Mouse (Mus musculus) midbrain, embryonic 11.5 days (tissue): Measurements from ENCODE around the gene Apc2. TPM values are rescaled to one million over a fixed set of nuclear protein-coding genes. Genes with fewer than 3 reads are reported as not detected.
A peak's percentile ranks its signal among the peaks of the same experiment; 100 is the strongest.
"Not testable (repeated sequence)": the region's sequence is repeated elsewhere in the genome, so short reads cannot be mapped to it uniquely, and the experiment has no call there.

Source experiments
- ATAC-seq: fragments of 200-750 bp; cut with Nextera tagmentation; 2 replicates; pipeline ENCODE4 v1.8.0; 2017; ENCODE audit warnings: moderate TSS enrichment, moderate library complexity; ENCODE audit not compliant: low FRiP score
- DNase-seq: peaks from one replicate; pipeline ENCODE4 v3.0.0; 2015; ENCODE audit warnings: low spot score; ENCODE audit errors: missing footprints
- H3K27ac ChIP-seq: fragments of 300-500 bp; sonication (generic); 2 replicates; pipeline ENCODE4 v1.5.1; 2014; ENCODE audit warnings: low read depth, low read length
- H3K27me3 ChIP-seq: fragments of 300-500 bp; sonication (generic); 2 replicates; pipeline ENCODE4 v1.6.1; 2014; ENCODE audit warnings: mild to moderate bottlenecking, low read length, moderate library complexity, mixed read lengths; ENCODE audit not compliant: control insufficient read depth, insufficient read depth
- H3K36me3 ChIP-seq: fragments of 300-500 bp; sonication (generic); 2 replicates; pipeline ENCODE4 v1.6.1; 2014; ENCODE audit warnings: mild to moderate bottlenecking, low read length, moderate library complexity, mixed read lengths; ENCODE audit not compliant: control insufficient read depth, insufficient read depth
- H3K4me1 ChIP-seq: fragments of 300-500 bp; sonication (generic); 2 replicates; pipeline ENCODE4 v1.6.1; 2014; ENCODE audit warnings: low read length; ENCODE audit not compliant: control insufficient read depth, insufficient read depth
- H3K4me2 ChIP-seq: fragments of 300-500 bp; sonication (generic); 2 replicates; pipeline ENCODE4 v1.6.1; 2014; ENCODE audit warnings: mild to moderate bottlenecking, moderate library complexity
- H3K4me3 ChIP-seq: fragments of 300-500 bp; sonication (generic); 2 replicates; pipeline ENCODE4 v1.5.1; 2014; ENCODE audit warnings: low read depth, low read length
- H3K9ac ChIP-seq: fragments of 300-500 bp; sonication (generic); 2 replicates; pipeline ENCODE4 v1.6.1; 2014; ENCODE audit warnings: low read length
- H3K9me3 ChIP-seq: fragments of 300-500 bp; sonication (generic); 2 replicates; pipeline ENCODE4 v1.6.1; 2016; ENCODE audit warnings: low read length; ENCODE audit not compliant: control insufficient read depth
- whole genome bisulfite sequencing: fragments of 180-500 bp; shearing (Covaris S2); extraction: QIAGEN DNeasy Blood & Tissue Kit; methylation state at CpG from one replicate; pipeline ENCODE4 v1.1.7; 2014; 5-methylcytosine and 5-hydroxymethylcytosine counted together
- polyA plus RNA-seq: library from polyadenylated mRNA; unstranded; fragments of >200 nt; fragmentation: Nextera tagmentation; extraction: Ambion mirVana; gene quantifications from 2 replicates; pipeline ENCODE4 v1.2.1, GENCODE M21; 2014

Gene Apc2
- 63.4 and 66.5 TPM in 2 replicates for polyA plus RNA-seq

- H3K27ac ChIP-seq: peak within 1 kb of the TSS; percentile 83
- peak; percentile 97 for DNase-seq
- under 1% methylated on average over 26 of the region's 26 CpGs for WGBS
- peak within 1 kb of the TSS; percentile 41 for H3K4me3 ChIP-seq
- H3K36me3 ChIP-seq: peaks cover 12% of the 10 kb centered on the region
- H3K27me3 ChIP-seq: 0 out of 2 replicates have a peak, but pooled peaks cover 2% of the 10 kb centered on the region
- peak within 1 kb of the TSS; percentile 69 for H3K9ac ChIP-seq
- ATAC-seq: peak; percentile 53
- peaks cover 60% of the 10 kb centered on the region for H3K4me1 ChIP-seq
- peak within 1 kb of the TSS; percentile 65 for H3K4me2 ChIP-seq
- H3K9me3 ChIP-seq: no peaks in the 10 kb centered on the region
Observed at GRCm38 (mm10) chr10:80295618-80296425, at the start of gene Apc2. TSS of gene Apc2 (plus strand) at chr10:80295977.

DNA sequence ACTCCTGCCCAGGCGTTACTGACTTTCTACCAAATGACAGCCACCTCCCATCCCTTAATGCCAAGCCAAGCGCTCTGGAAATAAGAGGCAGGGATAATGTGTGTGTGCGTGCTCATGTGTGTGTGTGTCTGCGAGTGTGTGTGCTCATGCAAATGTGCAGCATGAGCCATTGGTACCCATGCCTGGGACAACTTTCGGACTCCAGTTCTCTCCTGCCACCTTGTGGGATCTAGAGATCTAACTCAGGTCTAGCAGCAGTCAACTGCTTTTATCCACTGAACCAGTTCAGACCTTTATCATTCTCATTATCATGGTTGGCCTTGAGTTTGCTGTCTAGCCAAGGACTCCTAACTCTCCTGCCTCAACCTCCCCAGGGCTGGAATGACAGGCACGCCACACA, 47.9 kb upstream of the Apc2 start:
- H3K9ac ChIP-seq: no peak overlapping the region
- no peak overlapping the region for H3K4me2 ChIP-seq
- ATAC-seq (no peak), DNase-seq (no peak)
- H3K36me3 ChIP-seq: peaks cover 11% of the 10 kb centered on the region
- no peak overlapping the region for H3K27ac ChIP-seq
- H3K27me3 ChIP-seq: no peaks in the 10 kb centered on the region
- 55% methylated on average over 6 of the region's 6 CpGs for WGBS
- peaks cover 17% of the 10 kb centered on the region for H3K4me1 ChIP-seq
- H3K4me3 ChIP-seq: no peak overlapping the region
- H3K9me3 ChIP-seq: no peaks in the 10 kb centered on the region

- not testable (repeated sequence) for H3K27ac ChIP-seq, H3K27me3 ChIP-seq, H3K9me3 ChIP-seq, H3K9ac ChIP-seq, DNase-seq, H3K36me3 ChIP-seq
- 60% methylated on average over 3 of the region's 3 CpGs for WGBS
- Histone ChIP-seq H3K4me1 (peaks cover 17% of the 10 kb centered on the region), H3K4me2 (peak overlapping the region; percentile 63; the same call in 1 of the 2 replicates), H3K4me3 (peak overlapping the region; percentile 58; the same call in 1 of the 2 replicates)
- ATAC-seq: peak; percentile 2; the same call in 1 of the 2 replicates
Observed at GRCm38 (mm10) chr10:80248437-80248836, 47.3 kb upstream of the Apc2 start.

GRCm38 (mm10) chr10:80248971-80249640, 46.7 kb upstream of the Apc2 start, which contains the start of gene Ndufs7:
TSS of gene Ndufs7 (plus strand) at chr10:80249121.
- DNase-seq: peak; percentile 99

DNA sequence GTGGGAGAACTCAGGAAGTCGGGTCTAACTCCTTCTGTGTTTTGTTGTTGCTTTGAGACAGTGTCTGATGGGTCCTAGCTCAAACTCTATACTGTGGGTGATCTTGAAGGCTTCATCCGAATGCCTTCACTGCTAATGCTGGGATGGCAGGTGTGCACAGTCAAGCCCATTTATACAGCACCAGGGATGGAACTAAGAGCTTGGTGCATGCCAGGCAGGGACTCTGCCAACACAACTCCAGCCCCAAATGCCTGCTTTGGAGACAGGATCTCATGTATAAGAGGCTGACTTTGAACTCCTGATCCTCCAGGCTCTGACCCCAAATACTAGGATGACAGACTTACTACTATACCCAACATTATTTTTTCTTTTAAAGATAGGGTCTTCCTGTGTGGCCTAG, 45.7 kb upstream of the Apc2 start:
- H3K27me3 ChIP-seq: no peaks in the 10 kb centered on the region
- H3K27ac ChIP-seq: no peak overlapping the region

More at GRCm38 (mm10) chr10:80248971-80249640, 46.7 kb upstream of the Apc2 start, which contains the start of gene Ndufs7:
- Histone ChIP-seq H3K4me3 (peak within 1 kb of the TSS; percentile 58), H3K4me2 (peak within 1 kb of the TSS; percentile 63), H3K9ac (peak within 1 kb of the TSS; percentile 64), H3K27ac (peak within 1 kb of the TSS; percentile 37), H3K9me3 (no peaks in the 10 kb centered on the region), H3K27me3 (no peaks in the 10 kb centered on the region), H3K36me3 (peaks cover 2% of the 10 kb centered on the region), H3K4me1 (peaks cover 15% of the 10 kb centered on the region)
- peak; percentile 79 for ATAC-seq
- under 1% methylated on average over 53 of the region's 53 CpGs for WGBS

GRCm38 (mm10) chr10:80250573-80250972, 45.2 kb upstream of the Apc2 start:
- no peak overlapping the region for H3K27ac ChIP-seq
- no peaks in the 10 kb centered on the region for H3K27me3 ChIP-seq
- ATAC-seq (no peak), DNase-seq (no peak)
- no peak overlapping the region for H3K9ac ChIP-seq
- H3K9me3 ChIP-seq: no peaks in the 10 kb centered on the region
- WGBS: 92% methylated on average over 4 of the region's 4 CpGs
- peaks cover 8% of the 10 kb centered on the region; the same call in 1 of the 2 replicates for H3K4me1 ChIP-seq
- H3K4me2 ChIP-seq: peak overlapping the region; percentile 63
- H3K4me3 ChIP-seq: no peak overlapping the region
- peaks cover 5% of the 10 kb centered on the region for H3K36me3 ChIP-seq

More for the DNA sequence above, 45.7 kb upstream of the Apc2 start:
- DNase-seq (no peak), ATAC-seq (no peak)
- no peaks in the 10 kb centered on the region for H3K9me3 ChIP-seq
- peaks cover 13% of the 10 kb centered on the region for H3K4me1 ChIP-seq
- H3K4me3 ChIP-seq: peak overlapping the region; percentile 58
- peak overlapping the region; percentile 64 for H3K9ac ChIP-seq
- H3K36me3 ChIP-seq: peaks cover 5% of the 10 kb centered on the region
- H3K4me2 ChIP-seq: peak overlapping the region; percentile 63
- WGBS: 45% methylated on average over 2 of the region's 2 CpGs

DNA sequence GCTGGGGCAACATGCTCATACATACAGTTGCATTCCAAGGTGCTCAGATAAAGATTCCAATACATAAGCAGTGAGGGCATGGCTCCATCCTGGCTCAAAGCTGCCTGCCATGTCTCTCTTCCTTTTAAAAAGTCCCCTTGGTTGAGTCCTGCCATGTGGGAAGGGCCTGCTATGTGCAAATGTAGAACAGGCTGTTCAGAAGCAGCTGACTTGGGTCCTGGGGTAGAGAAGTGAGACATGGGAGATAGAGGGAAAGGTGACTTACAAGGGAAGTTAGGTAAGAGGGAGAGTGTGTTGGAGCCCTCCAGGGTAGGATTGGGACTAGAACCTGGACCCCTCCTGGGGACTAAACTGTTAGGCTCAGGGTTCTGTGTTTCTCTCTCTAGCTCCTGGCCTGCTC, 43.8 kb upstream of the Apc2 start:
- no peak overlapping the region for H3K4me3 ChIP-seq
- peaks cover 11% of the 10 kb centered on the region for H3K4me1 ChIP-seq
- H3K36me3 ChIP-seq: peaks cover 5% of the 10 kb centered on the region
- DNase-seq: no peak
- H3K9me3 ChIP-seq: no peaks in the 10 kb centered on the region
- H3K4me2 ChIP-seq: no peak overlapping the region
- H3K9ac ChIP-seq: no peak overlapping the region
- no peak for ATAC-seq
- no peaks in the 10 kb centered on the region for H3K27me3 ChIP-seq
- no peak overlapping the region for H3K27ac ChIP-seq

- Histone ChIP-seq H3K4me2 (no peak overlapping the region), H3K36me3 (peaks cover 7% of the 10 kb centered on the region), H3K27ac (no peak overlapping the region), H3K9ac (no peak overlapping the region), H3K4me3 (no peak overlapping the region), H3K27me3 (no peaks in the 10 kb centered on the region), H3K9me3 (no peaks in the 10 kb centered on the region), H3K4me1 (peaks cover 11% of the 10 kb centered on the region)
- WGBS: 91% methylated on average over 11 of the region's 11 CpGs
- ATAC-seq (no peak), DNase-seq (no peak)
Observed at GRCm38 (mm10) chr10:80252493-80253274, 43.1 kb upstream of the Apc2 start.
